ENCODE assay signal across 32 mouse cellular contexts in genomic region chr6:86152676-86153075, GRCm38 (mm10).
"Had no signal": no experiment of that assay in that cellular context is flagged by ENCODE, and none has a peak within 500 bp of the region (broad histone marks: within the 10 kb centered on the region; RNA-seq: fewer than 3 reads in every experiment).

No protein-coding gene starts in this region.

- ATAC-seq: hindbrain, embryonic 16.5 days; hindbrain, postnatal 0 days; inflammation-experienced regulatory T-cells, adult 6 months; intestine, embryonic 15.5 days; intestine, embryonic 16.5 days; intestine, postnatal 0 days had no signal

- H3K4me3 ChIP-seq: heart, embryonic 12.5 days; heart, embryonic 13.5 days; heart, embryonic 15.5 days; hindbrain, embryonic 10.5 days; hindbrain, embryonic 12.5 days; hindbrain, embryonic 13.5 days; hindbrain, embryonic 15.5 days; intestine, embryonic 15.5 days; kidney, embryonic 15.5 days; layer of hippocampus, adult 2 months; left cerebral cortex, adult 2 months had no signal

- H3K4me2 ChIP-seq: heart, embryonic 12.5 days; heart, embryonic 13.5 days; heart, embryonic 15.5 days; hindbrain, embryonic 12.5 days; hindbrain, embryonic 13.5 days; hindbrain, embryonic 14.5 days; hindbrain, embryonic 15.5 days; intestine, embryonic 15.5 days; kidney, embryonic 15.5 days had no signal

- H3K4me1 ChIP-seq: hindbrain, embryonic 15.5 days had no signal

- H3K36me3 ChIP-seq: heart, embryonic 12.5 days; heart, embryonic 13.5 days; heart, embryonic 15.5 days; hindbrain, embryonic 10.5 days; hindbrain, embryonic 12.5 days; hindbrain, embryonic 13.5 days; hindbrain, embryonic 15.5 days; intestine, embryonic 15.5 days; kidney, embryonic 15.5 days had no signal

- H3K27ac ChIP-seq: heart, embryonic 13.5 days; heart, embryonic 15.5 days; hindbrain, embryonic 10.5 days; hindbrain, embryonic 12.5 days; hindbrain, embryonic 13.5 days; hindbrain, embryonic 14.5 days; hindbrain, embryonic 15.5 days; hindbrain, postnatal 0 days; intestine, embryonic 15.5 days; kidney, embryonic 15.5 days; kidney, postnatal 0 days; left cerebral cortex, adult 2 months had no signal

- H3K9me3 ChIP-seq: heart, embryonic 12.5 days; heart, embryonic 13.5 days; heart, embryonic 15.5 days; hindbrain, embryonic 10.5 days; hindbrain, embryonic 12.5 days; hindbrain, embryonic 13.5 days; hindbrain, embryonic 15.5 days; intestine, embryonic 15.5 days; kidney, embryonic 15.5 days had no signal

- DNase-seq: heart, postnatal 14 days; heart, postnatal 4 days; kidney, adult 11 months; kidney, adult 18-20 months; kidney, adult 2 months; kidney, adult 8-10 months; kidney, adult 9 months; kidney, postnatal 10 days; kidney, postnatal 14 days; kidney, postnatal 25 days; kidney, postnatal 36 days; kidney, postnatal 4 days; layer of hippocampus, adult 9-11 months; layer of hippocampus, postnatal 36 days had no signal

- H3K27me3 ChIP-seq: heart, embryonic 12.5 days; hindbrain, embryonic 12.5 days; intestine, embryonic 15.5 days; kidney, embryonic 15.5 days had no signal

- H3K9ac ChIP-seq: heart, embryonic 12.5 days; heart, embryonic 13.5 days; heart, embryonic 15.5 days; hindbrain, embryonic 12.5 days; hindbrain, embryonic 13.5 days; hindbrain, embryonic 14.5 days; hindbrain, embryonic 15.5 days; intestine, embryonic 15.5 days; kidney, embryonic 15.5 days had no signal
